Mouse (Mus musculus) gastrocnemius, postnatal 25 days (tissue): ENCODE results near the gene Gm20388. TPM values are rescaled to one million over a fixed set of nuclear protein-coding genes. Genes with fewer than 3 reads are reported as not detected.
"Not testable (repeated sequence)": the region's sequence is repeated elsewhere in the genome, so short reads cannot be mapped to it uniquely, and the experiment has no call there.

Source experiments
- DNase-seq: peaks from one replicate; pipeline ENCODE4 v3.0.0; 2022
- total RNA-seq, 2 experiments: library from RNA; stranded (reverse); gene quantifications; 1 replicate in 1 of 2; 2 replicates in 1 of 2; pipeline ENCODE4 v1.2.3; 2021

Gm20388 gene
- total RNA-seq, 2 experiments from 2014 or later: 6.7 TPM; not detected in 1

- DNase-seq: no peak
Measured at GRCm38 (mm10) chr8:124156324-124156723, 4245.7 kb downstream of the Gm20388 start.

GRCm38 (mm10) chr8:124161683-124162082, 4251.0 kb downstream of the Gm20388 start:
- no peak for DNase-seq

GRCm38 (mm10) chr8:124163258-124163657, 4252.6 kb downstream of the Gm20388 start:
- no peak for DNase-seq

- no peak for DNase-seq
Measured at GRCm38 (mm10) chr8:124169749-124170148, 4259.1 kb downstream of the Gm20388 start.

GRCm38 (mm10) chr8:124170671-124171070, 4260.0 kb downstream of the Gm20388 start:
- DNase-seq: no peak

- DNase-seq: no peak
Measured at GRCm38 (mm10) chr8:124171557-124172528, 4261.2 kb downstream of the Gm20388 start.

- no peak for DNase-seq
Measured at GRCm38 (mm10) chr8:124173688-124174087, 4263.0 kb downstream of the Gm20388 start.

GRCm38 (mm10) chr8:124176133-124176532, 4265.5 kb downstream of the Gm20388 start:
- DNase-seq: no peak

GRCm38 (mm10) chr8:124177092-124177491, 4266.5 kb downstream of the Gm20388 start:
- not testable (repeated sequence) for DNase-seq

- no peak for DNase-seq
Measured at GRCm38 (mm10) chr8:124180681-124181445, 4270.2 kb downstream of the Gm20388 start.

GRCm38 (mm10) chr8:124181751-124182150, 4271.1 kb downstream of the Gm20388 start:
- DNase-seq: no peak

- DNase-seq: no peak
Measured at GRCm38 (mm10) chr8:124182224-124182623, 4271.6 kb downstream of the Gm20388 start.

- no peak for DNase-seq
Measured at GRCm38 (mm10) chr8:124184078-124184477, 4273.4 kb downstream of the Gm20388 start.

GRCm38 (mm10) chr8:124184507-124184906, 4273.9 kb downstream of the Gm20388 start:
- no peak for DNase-seq

GRCm38 (mm10) chr8:124185081-124185480, 4274.4 kb downstream of the Gm20388 start:
- DNase-seq: no peak

GRCm38 (mm10) chr8:124190388-124190787, 4279.7 kb downstream of the Gm20388 start:
- no peak for DNase-seq

- DNase-seq: no peak
Measured at GRCm38 (mm10) chr8:124192242-124192641, 4281.6 kb downstream of the Gm20388 start.

- peak; percentile 81 for DNase-seq
Measured at GRCm38 (mm10) chr8:124192976-124193375, 4282.3 kb downstream of the Gm20388 start.

- DNase-seq: no peak
Measured at GRCm38 (mm10) chr8:124193992-124194391, 4283.4 kb downstream of the Gm20388 start.

- DNase-seq: peak; percentile 38
Measured at GRCm38 (mm10) chr8:124196195-124196594, 4285.6 kb downstream of the Gm20388 start.

- no peak for DNase-seq
Measured at GRCm38 (mm10) chr8:124196797-124197196, 4286.2 kb downstream of the Gm20388 start.

- DNase-seq: no peak
Measured at GRCm38 (mm10) chr8:124198230-124198629, 4287.6 kb downstream of the Gm20388 start.

GRCm38 (mm10) chr8:124200400-124200799, 4289.8 kb downstream of the Gm20388 start:
- no peak for DNase-seq
